Mouse (Mus musculus): Measurements from ENCODE around the gene Sh2d6.

- TF ChIP-seq CTCF (IDR thresholded peaks at IDR 0.05; ENCODE audit: insufficient read depth, low read depth, low read length), result no peak
- TF ChIP-seq POLR2A (IDR thresholded peaks at IDR 0.05; ENCODE audit: insufficient read depth, low read depth, low read length), result no peak
Measured at GRCm38 (mm10) chr6:72512386-72513070, 9.0 kb downstream of the Sh2d6 start.

Data from olfactory bulb, adult 2 months (tissue).